7 mouse cellular contexts compared by ENCODE assay signal in the genomic region with DNA sequence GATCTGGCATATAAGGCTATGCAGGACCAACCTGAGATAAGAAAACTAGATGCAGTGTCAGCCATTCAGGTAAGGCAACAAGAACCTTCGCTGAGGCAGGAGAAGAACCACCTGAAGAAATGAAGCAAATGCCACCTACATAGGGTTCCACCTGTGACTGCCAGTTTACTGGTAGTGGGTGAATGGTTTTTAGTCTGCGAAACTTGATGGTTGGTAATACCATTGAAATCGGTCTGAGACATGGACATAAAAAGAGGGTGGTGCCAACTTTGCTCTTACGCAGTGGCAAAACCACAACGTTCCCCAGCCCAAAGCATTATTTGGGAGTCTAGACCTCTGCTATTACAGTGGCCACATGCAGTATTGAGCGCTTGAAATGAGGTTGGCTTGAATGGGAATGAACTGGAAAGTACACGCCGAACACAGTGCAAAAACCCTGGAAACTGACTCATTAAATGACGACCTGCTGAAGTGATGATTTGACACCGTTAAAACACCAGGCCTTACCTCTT. TPM values are rescaled to one million over a fixed set of nuclear protein-coding genes. Genes with fewer than 3 reads are reported as not detected.
A peak's percentile ranks its signal among the peaks of the same experiment; 100 is the strongest.
DNase-seq lines count a peak whose midpoint lies in the region; ATAC-seq and TF ChIP-seq lines count a peak whose summit lies in the region.

No protein-coding gene starts in this region.

- 86% methylated on average over 10 of the region's 10 CpGs for WGBS in limb, embryonic 15.5 days

- H3K27me3 ChIP-seq in megakaryocyte, embryonic 14.5 days (replicated peaks), result no peaks in the 10 kb centered on the region
- no peaks in the 10 kb centered on the region for H3K27me3 ChIP-seq in limb, embryonic 15.5 days

- no peaks in the 10 kb centered on the region for H3K9me3 ChIP-seq in megakaryocyte, embryonic 14.5 days
- no peaks in the 10 kb centered on the region for H3K9me3 ChIP-seq in limb, embryonic 15.5 days

- no peak for ATAC-seq in megakaryocyte, adult 5-6 weeks (ENCODE audit: poor library complexity, severe bottlenecking)
- ATAC-seq in limb, embryonic 15.5 days (ENCODE audit: insufficient number of reproducible peaks, low FRiP score, low TSS enrichment, low read depth), result no peak

- no peak overlapping the region for H3K9ac ChIP-seq in limb, embryonic 15.5 days

- H3K4me1 ChIP-seq in megakaryocyte, embryonic 14.5 days, result peaks cover 66% of the 10 kb centered on the region
- H3K4me1 ChIP-seq in embryonic fibroblast, embryonic 13.5 days (ENCODE audit: control insufficient read depth, insufficient read depth, low read length), result peaks cover 7% of the 10 kb centered on the region
- H3K4me1 ChIP-seq in limb, embryonic 15.5 days, result peaks cover 9% of the 10 kb centered on the region

- peak overlapping the region; percentile 100 for H3K4me3 ChIP-seq in megakaryocyte, embryonic 14.5 days (replicated peaks)
- H3K4me3 ChIP-seq in embryonic fibroblast, embryonic 13.5 days (ENCODE audit: insufficient read depth, low read length), result peak overlapping the region; percentile 78
- H3K4me3 ChIP-seq in limb, embryonic 15.5 days, result no peak overlapping the region

- H3K4me2 ChIP-seq in limb, embryonic 15.5 days, result peak overlapping the region; percentile 64; the same call in 1 of the 2 replicates

- no peak for TF ChIP-seq CTCF in embryonic fibroblast, embryonic 13.5 days (IDR thresholded peaks at IDR 0.05; ENCODE audit: borderline replicate concordance, insufficient read depth, low read length)

- TF ChIP-seq POLR2A in embryonic fibroblast, embryonic 13.5 days (IDR thresholded peaks at IDR 0.05; ENCODE audit: low read depth, low read length), result no peak

- H3K27ac ChIP-seq in embryonic fibroblast, embryonic 13.5 days (ENCODE audit: insufficient read depth, low read length), result no peak overlapping the region
- H3K27ac ChIP-seq in limb, embryonic 15.5 days, result no peak overlapping the region

- no peak for DNase-seq in embryo, embryonic 11 days
- no peak for DNase-seq in left cerebral cortex, adult 9 months (ENCODE audit: low spot score in 2 of 2)
- no peak for DNase-seq in layer of hippocampus, adult 9-10 months (ENCODE audit: low spot score)

- H3K36me3 ChIP-seq in megakaryocyte, embryonic 14.5 days (replicated peaks; ENCODE audit: low read length), result peaks cover 34% of the 10 kb centered on the region
- peaks cover under 1% of the 10 kb centered on the region; the same call in 1 of the 2 replicates for H3K36me3 ChIP-seq in limb, embryonic 15.5 days

RNA-seq across cellular contexts. Expression of a gene that starts 1.7 kb away (rescaled TPM):
- 2.3 and 4.4 TPM in 2 replicates for polyA plus RNA-seq in megakaryocyte, embryonic 14.5 days (2012; ENCODE audit: insufficient read depth, low replicate concordance)
- total RNA-seq in megakaryocyte, adult 5-6 weeks (2015), result 28.0 and 29.3 TPM in 2 replicates
- 43.3 and 45.3 TPM in 2 replicates for total RNA-seq in megakaryocyte, adult 5-6 weeks (2017)
- 32.7 and 35.5 TPM in 2 replicates for polyA plus RNA-seq in embryonic fibroblast, embryonic 13.5 days (2011; ENCODE audit: insufficient read length, low read depth, missing spikeins)
- 23.2 and 24.2 TPM in 2 replicates for polyA plus RNA-seq in limb, embryonic 15.5 days (2015; fragmentation: Nextera tagmentation; extraction: Ambion mirVana)

RNA-seq across cellular contexts. Expression of a gene that starts 19.4 kb away (rescaled TPM):
- 0.38 TPM in 1 of 2 replicates, not detected in the other for polyA plus RNA-seq in megakaryocyte, embryonic 14.5 days (2012; ENCODE audit: insufficient read depth, low replicate concordance)
- total RNA-seq in megakaryocyte, adult 5-6 weeks (2015), result 24.4 and 26.8 TPM in 2 replicates
- 51.3 and 53.4 TPM in 2 replicates for total RNA-seq in megakaryocyte, adult 5-6 weeks (2017)
- 13.1 and 15.9 TPM in 2 replicates for polyA plus RNA-seq in embryonic fibroblast, embryonic 13.5 days (2011; ENCODE audit: insufficient read length, low read depth, missing spikeins)
- polyA plus RNA-seq in limb, embryonic 15.5 days (2015; fragmentation: Nextera tagmentation; extraction: Ambion mirVana), result 12.7 and 16.0 TPM in 2 replicates
